Mouse (Mus musculus): ENCODE measurements at regions not wholly inside any gene's neighbourhood (a gene's known extent, or its start where the extent isn't known, plus 50 kb on each side); places are given as distances from the start of the nearest gene placed in this dataset.

GRCm38 (mm10) chr15:52095629-52096190, 1789.0 kb upstream of the Gm7489 start:
- DNase-seq (ENCODE audit: low spot score) = no peak

- no peak for DNase-seq (ENCODE audit: low spot score)
Observed at GRCm38 (mm10) chr15:52108761-52109160, 1775.9 kb upstream of the Gm7489 start.

- no peak for DNase-seq (ENCODE audit: low spot score)
Observed at GRCm38 (mm10) chr15:52114368-52115036, 1770.2 kb upstream of the Gm7489 start.

GRCm38 (mm10) chr15:52136693-52137092, 1748.0 kb upstream of the Gm7489 start:
- DNase-seq (ENCODE audit: low spot score) = no peak

GRCm38 (mm10) chr15:52153421-52153820, 1731.3 kb upstream of the Gm7489 start:
- DNase-seq (ENCODE audit: low spot score) = peak; percentile 66

GRCm38 (mm10) chr15:52155784-52156183, 1728.9 kb upstream of the Gm7489 start:
- no peak for DNase-seq (ENCODE audit: low spot score)

- DNase-seq (ENCODE audit: low spot score) = no peak
Observed at GRCm38 (mm10) chr15:52156779-52157178, 1727.9 kb upstream of the Gm7489 start.

- DNase-seq (ENCODE audit: low spot score) = peak; percentile 85
Observed at GRCm38 (mm10) chr15:52160181-52161088, 1724.3 kb upstream of the Gm7489 start.

- DNase-seq (ENCODE audit: low spot score) = no peak
Observed at GRCm38 (mm10) chr15:52161089-52161442, 1723.6 kb upstream of the Gm7489 start.

- DNase-seq (ENCODE audit: low spot score) = no peak
Observed at GRCm38 (mm10) chr15:52161568-52162316, 1723.0 kb upstream of the Gm7489 start.

GRCm38 (mm10) chr15:52166144-52166543, 1718.6 kb upstream of the Gm7489 start:
- DNase-seq (ENCODE audit: low spot score) = no peak

- no peak for DNase-seq (ENCODE audit: low spot score)
Observed at GRCm38 (mm10) chr15:52166595-52167443, 1717.9 kb upstream of the Gm7489 start.

- DNase-seq (ENCODE audit: low spot score) = no peak
Observed at GRCm38 (mm10) chr15:52167811-52168210, 1716.9 kb upstream of the Gm7489 start.

- no peak for DNase-seq (ENCODE audit: low spot score)
Observed at GRCm38 (mm10) chr15:52176951-52177350, 1707.8 kb upstream of the Gm7489 start.

- no peak for DNase-seq (ENCODE audit: low spot score)
Observed at GRCm38 (mm10) chr15:52178668-52179067, 1706.0 kb upstream of the Gm7489 start.

GRCm38 (mm10) chr15:52179379-52179778, 1705.3 kb upstream of the Gm7489 start:
- DNase-seq (ENCODE audit: low spot score) = no peak

- no peak for DNase-seq (ENCODE audit: low spot score)
Observed at GRCm38 (mm10) chr15:52191176-52191575, 1693.5 kb upstream of the Gm7489 start.

- DNase-seq (ENCODE audit: low spot score) = no peak
Observed at GRCm38 (mm10) chr15:52207271-52207670, 1677.4 kb upstream of the Gm7489 start.

GRCm38 (mm10) chr15:52232442-52232841, 1652.3 kb upstream of the Gm7489 start:
- no peak for DNase-seq (ENCODE audit: low spot score)

- DNase-seq (ENCODE audit: low spot score) = no peak
Observed at GRCm38 (mm10) chr15:52236220-52236619, 1648.5 kb upstream of the Gm7489 start.

- DNase-seq (ENCODE audit: low spot score) = no peak
Observed at GRCm38 (mm10) chr15:52242890-52243289, 1641.8 kb upstream of the Gm7489 start.
